ENCODE assay signal across 13 mouse cellular contexts in the genomic region with DNA sequence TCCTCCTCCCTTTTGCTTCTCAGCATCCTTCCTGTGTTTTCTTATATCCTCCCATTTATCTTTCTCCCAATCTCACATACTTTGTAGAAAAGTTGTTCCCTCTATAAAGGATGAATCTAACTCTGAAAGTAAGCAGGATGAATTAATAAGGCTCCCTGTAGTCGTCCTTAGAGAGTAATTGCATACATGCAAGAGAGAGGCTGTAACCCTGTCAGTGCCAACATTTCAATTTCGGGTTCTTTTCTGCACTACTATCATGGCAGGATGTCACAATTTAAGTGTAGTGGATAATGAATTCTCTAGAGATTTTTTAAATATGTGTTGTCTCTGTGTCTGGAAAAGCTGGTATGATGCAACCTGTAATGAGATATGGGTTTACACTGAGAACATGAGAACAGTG. TPM values are rescaled to one million over a fixed set of nuclear protein-coding genes. Genes with fewer than 3 reads are reported as not detected.
"Had no signal": no experiment of that assay in that cellular context is flagged by ENCODE, and none has a peak within 500 bp of the region (broad histone marks: within the 10 kb centered on the region; RNA-seq: fewer than 3 reads in every experiment).

A gene (minus strand): TSS at position 101 of the 400 bp plus-strand sequence.

- DNase-seq: retina, postnatal 1 day; right cerebral cortex, adult 18-20 months; right cerebral cortex, postnatal 14 days; right cerebral cortex, postnatal 25 days; right cerebral cortex, postnatal 4 days; spleen, adult 18-20 months; thymus, adult 18-20 months; thymus, adult 2 months; thymus, postnatal 14 days; thymus, postnatal 25 days; thymus, postnatal 36 days; thymus, postnatal 4 days had no signal

RNA-seq across cellular contexts. Expression of the gene that starts here (rescaled TPM):
- total RNA-seq: neutrophil, adult 5-6 weeks had no signal
